Mouse (Mus musculus) testis, adult 2 months (tissue): Measurements from ENCODE around the gene Dscam.

ENCODE experiments used
- CTCF ChIP-seq: fragments of 200-500 bp; IDR thresholded peaks from 2 replicates; pipeline ENCODE4 v1.5.1; 2012; ENCODE audit warnings: low read depth, mild to moderate bottlenecking, inconsistent platforms, low read length, moderate library complexity; ENCODE audit not compliant: control insufficient read depth, insufficient read depth, insufficient replicate concordance
- POLR2A ChIP-seq: fragments of 200-500 bp; IDR thresholded peaks from 2 replicates; pipeline ENCODE4 v1.6.1; 2012; ENCODE audit warnings: low read depth, mild to moderate bottlenecking, inconsistent platforms, low read length, moderate library complexity; ENCODE audit not compliant: control insufficient read depth

GRCm38 (mm10) chr16:96753164-96753780, 417.3 kb downstream of the Dscam start:
- TF ChIP-seq CTCF (no peak), POLR2A (no peak)
